8 mouse cellular contexts compared by ENCODE assay signal in genomic region chrX:99853834-99854233, GRCm38 (mm10). TPM values are rescaled to one million over a fixed set of nuclear protein-coding genes. Genes with fewer than 3 reads are reported as not detected.
DNase-seq lines count a peak whose midpoint lies in the region; ATAC-seq and TF ChIP-seq lines count a peak whose summit lies in the region.
"Had no signal": no experiment of that assay in that cellular context is flagged by ENCODE, and none has a peak within 500 bp of the region (broad histone marks: within the 10 kb centered on the region; RNA-seq: fewer than 3 reads in every experiment).

No protein-coding gene starts in this region.

- H3K27ac ChIP-seq in left cerebral cortex, adult 2 months, result no peak overlapping the region
- H3K27ac ChIP-seq in embryonic facial prominence, embryonic 15.5 days (replicated peaks), result no peak overlapping the region
- H3K27ac ChIP-seq in intestine, postnatal 0 days (ENCODE audit: low read depth, low read length), result no peak overlapping the region
- H3K27ac ChIP-seq in neural tube, embryonic 15.5 days (replicated peaks), result no peak overlapping the region

- WGBS in embryonic facial prominence, embryonic 15.5 days, result 48% methylated on average over 3 of the region's 3 CpGs
- 62% methylated on average over 3 of the region's 3 CpGs for WGBS in intestine, postnatal 0 days
- WGBS in neural tube, embryonic 15.5 days, result 53% methylated on average over 3 of the region's 3 CpGs

- H3K9me3 ChIP-seq in embryonic facial prominence, embryonic 15.5 days (replicated peaks), result no peaks in the 10 kb centered on the region
- no peaks in the 10 kb centered on the region for H3K9me3 ChIP-seq in intestine, postnatal 0 days (ENCODE audit: control insufficient read depth)
- no peaks in the 10 kb centered on the region for H3K9me3 ChIP-seq in neural tube, embryonic 15.5 days (replicated peaks)

- DNase-seq in left cerebral cortex, postnatal 4 days, result peak; percentile 44
- DNase-seq in left cerebral cortex, adult 2 months (ENCODE audit: extremely low spot score in 1 of 2, low spot score in 2 of 2), result no peak
- no peak for DNase-seq in layer of hippocampus, postnatal 10 days (ENCODE audit: low spot score in 2 of 2)
- no peak for DNase-seq in right cerebral cortex, adult 18-20 months

- peak overlapping the region; percentile 46 for H3K4me2 ChIP-seq in embryonic facial prominence, embryonic 15.5 days (replicated peaks)
- peak overlapping the region; percentile 63 for H3K4me2 ChIP-seq in intestine, postnatal 0 days (replicated peaks; ENCODE audit: low read depth)
- peak overlapping the region; percentile 48 for H3K4me2 ChIP-seq in neural tube, embryonic 15.5 days

- no peaks in the 10 kb centered on the region for H3K36me3 ChIP-seq in embryonic facial prominence, embryonic 15.5 days
- H3K36me3 ChIP-seq in intestine, postnatal 0 days (ENCODE audit: control insufficient read depth, insufficient read depth), result no peaks in the 10 kb centered on the region
- H3K36me3 ChIP-seq in neural tube, embryonic 15.5 days, result no peaks in the 10 kb centered on the region

- no peak for ATAC-seq in embryonic facial prominence, embryonic 15.5 days (ENCODE audit: insufficient number of reproducible peaks, low FRiP score, low TSS enrichment, low read depth)
- ATAC-seq in intestine, postnatal 0 days, result no peak
- ATAC-seq in neural tube, embryonic 15.5 days (ENCODE audit: low FRiP score), result no peak

- no peak for TF ChIP-seq CTCF in left cerebral cortex, adult 2 months (IDR thresholded peaks at IDR 0.05)
- TF ChIP-seq CTCF in intestine, postnatal 0 days (IDR thresholded peaks at IDR 0.05; ENCODE audit: low read depth), result no peak

- no peaks in the 10 kb centered on the region for H3K4me1 ChIP-seq in embryonic facial prominence, embryonic 15.5 days
- H3K4me1 ChIP-seq in intestine, postnatal 0 days (replicated peaks; ENCODE audit: control insufficient read depth, insufficient read depth, low read length), result no peaks in the 10 kb centered on the region
- H3K4me1 ChIP-seq in neural tube, embryonic 15.5 days, result no peaks in the 10 kb centered on the region

- intact Hi-C loops in left cerebral cortex, postnatal 4 days (cut with DNase I), result no loop called here
- intact Hi-C loops in left cerebral cortex, adult 2 months (cut with DNase I), result loop anchor here (2.0 kb wide), 1 partner anchor 121 kb away; the partner anchor contains the start of gene Eda

- peaks cover 15% of the 10 kb centered on the region for H3K27me3 ChIP-seq in embryonic facial prominence, embryonic 15.5 days
- H3K27me3 ChIP-seq in intestine, postnatal 0 days (replicated peaks; ENCODE audit: control insufficient read depth, insufficient read depth, low read length), result peaks cover 4% of the 10 kb centered on the region; the same call in 1 of the 2 replicates
- peaks cover 36% of the 10 kb centered on the region for H3K27me3 ChIP-seq in neural tube, embryonic 15.5 days (replicated peaks)

- H3K9ac ChIP-seq in embryonic facial prominence, embryonic 15.5 days, result no peak overlapping the region
- no peak overlapping the region for H3K9ac ChIP-seq in intestine, postnatal 0 days (ENCODE audit: low read depth, low read length)
- no peak overlapping the region for H3K9ac ChIP-seq in neural tube, embryonic 15.5 days (replicated peaks)

- H3K4me3 ChIP-seq in left cerebral cortex, adult 2 months, result no peak overlapping the region
- peak overlapping the region; percentile 40; the same call in 1 of the 2 replicates for H3K4me3 ChIP-seq in embryonic facial prominence, embryonic 15.5 days (replicated peaks)
- H3K4me3 ChIP-seq in intestine, postnatal 0 days (ENCODE audit: low read depth, low read length), result no peak overlapping the region
- H3K4me3 ChIP-seq in neural tube, embryonic 15.5 days (replicated peaks), result no peak overlapping the region

RNA-seq across cellular contexts. Expression of gene Tmem28, which starts 33.0 kb away (rescaled TPM):
- total RNA-seq in left cerebral cortex, postnatal 4 days (2021), result 10 to 100 TPM; 13.0 to 13.9 TPM
- 10 to 100 TPM; 18.4 to 22.4 TPM for total RNA-seq in left cerebral cortex, adult 2 months (2021)
- 0.39 and 0.47 TPM in 2 replicates for polyA plus RNA-seq in embryonic facial prominence, embryonic 15.5 days (2015; fragmentation: Nextera tagmentation; extraction: Ambion mirVana)
- polyA plus RNA-seq in intestine, postnatal 0 days (2015; fragmentation: Nextera tagmentation; extraction: Ambion mirVana), result 0.07 and 0.09 TPM in 2 replicates
- polyA plus RNA-seq in neural tube, embryonic 15.5 days (2015; fragmentation: Nextera tagmentation; extraction: Ambion mirVana), result 1.6 and 1.8 TPM in 2 replicates
- 10 to 100 TPM; 21.7 to 23.1 TPM for total RNA-seq in layer of hippocampus, postnatal 10 days (2021)
- total RNA-seq: heart, postnatal 14 days had no signal
